Mouse (Mus musculus) ES-Bruce4 (cell line): ENCODE data around the gene Spin2d. TPM values are rescaled to one million over a fixed set of nuclear protein-coding genes. Genes with fewer than 3 reads are reported as not detected.
"Not testable (repeated sequence)": the region's sequence is repeated elsewhere in the genome, so short reads cannot be mapped to it uniquely, and the experiment has no call there.

Experiments used
- H3K27ac ChIP-seq: 2 replicates; pipeline ENCODE4 v1.5.1; 2012; ENCODE audit warnings: low read length, inconsistent platforms; ENCODE audit not compliant: insufficient read depth
- H3K27me3 ChIP-seq: 2 replicates; pipeline ENCODE4 v1.6.1; 2012; ENCODE audit warnings: mild to moderate bottlenecking, low read length, inconsistent platforms; ENCODE audit not compliant: control insufficient read depth, poor library complexity, insufficient read depth, severe bottlenecking
- H3K36me3 ChIP-seq: 2 replicates; pipeline ENCODE4 v1.6.1; 2012; ENCODE audit warnings: inconsistent platforms, mild to moderate bottlenecking, low read length, moderate library complexity; ENCODE audit not compliant: control insufficient read depth, poor library complexity, insufficient read depth, severe bottlenecking
- H3K4me1 ChIP-seq: one replicate; pipeline ENCODE4 v1.8.1; 2011; ENCODE audit warnings: low read length; ENCODE audit not compliant: control insufficient read depth, insufficient read depth
- H3K4me3 ChIP-seq: 2 replicates; pipeline ENCODE4 v1.5.1; 2011; ENCODE audit warnings: low read depth, mild to moderate bottlenecking, low read length
- H3K9ac ChIP-seq: 2 replicates; pipeline ENCODE4 v1.6.1; 2012; ENCODE audit warnings: low read depth, mild to moderate bottlenecking, inconsistent platforms; ENCODE audit not compliant: poor library complexity, severe bottlenecking
- H3K9me3 ChIP-seq: replicated peaks from 2 replicates; pipeline ENCODE4 v1.6.1; 2012; ENCODE audit warnings: mild to moderate bottlenecking, low read length, inconsistent platforms; ENCODE audit not compliant: control insufficient read depth, poor library complexity, insufficient read depth, severe bottlenecking
- EP300 ChIP-seq: IDR thresholded peaks from 2 replicates; pipeline ENCODE4 v1.6.1; 2011; ENCODE audit warnings: low read depth, low read length; ENCODE audit not compliant: insufficient read depth
- polyA plus RNA-seq: library from polyadenylated mRNA; stranded (reverse); fragments of >200 nt; gene quantifications from 2 replicates; pipeline ENCODE4 v1.2.4, GENCODE M21; 2011; ENCODE audit warnings: low read depth; ENCODE audit not compliant: missing spikeins, insufficient read depth, insufficient read length

Spin2d gene
- not detected in 2 replicates for polyA plus RNA-seq

GRCm38 (mm10) chrX:73176889-73177288 lies at the start of gene Spin2d:
Gene Spin2d, minus strand, starts transcription at chrX:73176989.
- not testable (repeated sequence) for H3K9me3 ChIP-seq

GRCm38 (mm10) chrX:73225365-73225764 lies 48.6 kb upstream of the Spin2d start:
- H3K27ac ChIP-seq: no peak overlapping the region
- no peak for TF ChIP-seq EP300

More at GRCm38 (mm10) chrX:73176889-73177288, at the start of gene Spin2d:
- not testable (repeated sequence) for H3K27ac ChIP-seq, H3K4me1 ChIP-seq, H3K4me3 ChIP-seq, H3K9ac ChIP-seq, H3K27me3 ChIP-seq, H3K36me3 ChIP-seq

DNA sequence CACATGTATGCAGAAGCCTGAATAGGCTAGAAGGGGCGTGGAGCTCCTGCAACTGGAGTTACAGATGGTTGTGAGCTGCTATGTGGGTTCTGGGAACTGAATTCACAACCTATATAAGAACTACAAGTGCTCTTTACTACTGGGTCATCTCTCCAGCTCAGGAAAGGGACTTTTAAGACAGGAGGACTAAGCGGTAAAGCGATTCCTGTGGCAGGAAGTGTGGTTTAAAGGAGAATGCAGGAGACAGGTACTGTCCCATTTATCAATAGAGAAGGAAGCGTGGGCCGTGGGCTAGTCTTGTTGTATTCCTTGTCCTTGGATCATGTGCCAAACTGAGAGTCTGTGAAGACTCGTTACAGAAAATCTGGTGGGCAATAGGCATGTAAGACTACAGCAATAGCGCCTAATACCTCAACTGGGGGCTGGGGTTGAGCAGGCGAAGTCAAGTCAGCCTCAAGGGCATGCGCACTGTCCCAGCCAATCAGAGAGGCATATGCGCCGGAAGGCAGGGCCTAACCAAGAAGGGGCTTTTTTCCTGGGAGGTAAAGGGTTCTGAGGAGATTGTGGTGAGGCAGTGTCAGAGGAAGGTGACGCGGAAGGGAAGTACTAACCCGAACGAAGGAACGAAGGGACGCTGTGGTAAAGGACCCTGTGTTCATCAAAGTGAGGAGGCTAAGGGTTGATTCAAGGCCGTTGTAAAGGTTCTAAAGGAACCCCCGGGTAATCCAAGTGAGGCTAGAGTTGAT lies 37.2 kb upstream of the Spin2d start, which contains the start of gene Xlr4b:
Gene Xlr4b, plus strand, starts transcription at position 515 of the 746 bp plus-strand sequence.
- H3K27me3 ChIP-seq: not testable (repeated sequence)

More at GRCm38 (mm10) chrX:73225365-73225764, 48.6 kb upstream of the Spin2d start:
- Histone ChIP-seq H3K9ac (no peak overlapping the region), H3K27me3 (no peaks in the 10 kb centered on the region), H3K4me3 (no peak overlapping the region), H3K4me1 (no peaks in the 10 kb centered on the region), H3K36me3 (no peaks in the 10 kb centered on the region), H3K9me3 (no peaks in the 10 kb centered on the region)

DNA sequence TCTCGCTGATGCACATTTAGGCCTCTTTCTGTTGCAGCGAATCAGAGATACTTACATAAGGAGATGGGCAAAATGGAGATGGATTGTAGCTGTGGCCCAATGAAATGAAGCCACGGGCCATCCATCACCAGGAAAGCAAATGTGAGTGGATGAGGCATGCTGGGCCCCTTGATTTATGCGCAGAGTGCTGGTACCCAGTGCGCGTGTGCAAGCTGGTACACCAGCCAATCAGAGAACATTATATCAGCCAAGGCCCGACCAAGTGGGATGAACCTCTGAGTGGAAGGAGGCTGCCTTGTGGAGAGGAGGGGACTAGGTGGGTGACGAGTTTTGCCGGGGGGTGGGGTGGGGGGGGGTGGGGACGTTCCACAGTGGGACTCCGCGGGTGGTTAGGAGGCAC lies 15.1 kb upstream of the Spin2d start, which contains the start of gene Xlr3b:
Gene Xlr3b, plus strand, starts transcription at position 274 of the 400 bp plus-strand sequence.
- not testable (repeated sequence) for H3K4me3 ChIP-seq, H3K36me3 ChIP-seq, H3K9me3 ChIP-seq, H3K4me1 ChIP-seq, H3K27me3 ChIP-seq, H3K9ac ChIP-seq, H3K27ac ChIP-seq

More for the DNA sequence above, 37.2 kb upstream of the Spin2d start, which contains the start of gene Xlr4b:
- not testable (repeated sequence) for H3K4me1 ChIP-seq, H3K27ac ChIP-seq, H3K9me3 ChIP-seq, H3K9ac ChIP-seq, H3K36me3 ChIP-seq, H3K4me3 ChIP-seq

DNA sequence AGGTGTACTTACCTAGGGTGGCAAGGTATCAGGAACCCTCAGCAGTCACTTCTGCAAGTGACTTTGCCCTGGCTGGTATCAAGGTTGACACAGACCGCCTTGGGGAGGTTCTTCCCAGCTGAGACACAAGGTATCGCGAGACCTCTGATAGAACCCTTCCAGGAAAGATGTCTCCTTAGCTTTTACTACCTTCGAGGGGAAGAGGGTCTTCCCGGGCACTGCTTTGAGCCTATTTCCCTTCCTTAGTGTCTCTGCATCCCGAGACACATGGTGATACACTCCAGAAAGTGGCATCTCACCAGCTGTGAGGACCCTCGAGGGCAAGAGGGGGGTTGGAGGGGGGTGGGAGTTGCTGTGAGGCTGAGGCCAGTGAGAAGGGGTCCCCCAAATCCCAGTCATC lies 27.4 kb downstream of the Spin2d start, which contains the start of gene DXBay18:
Gene DXBay18, minus strand, starts transcription at position 101 of the 400 bp plus-strand sequence.
- not testable (repeated sequence) for H3K4me1 ChIP-seq, H3K9ac ChIP-seq, H3K4me3 ChIP-seq, H3K36me3 ChIP-seq, H3K27me3 ChIP-seq, H3K27ac ChIP-seq, H3K9me3 ChIP-seq

DNA sequence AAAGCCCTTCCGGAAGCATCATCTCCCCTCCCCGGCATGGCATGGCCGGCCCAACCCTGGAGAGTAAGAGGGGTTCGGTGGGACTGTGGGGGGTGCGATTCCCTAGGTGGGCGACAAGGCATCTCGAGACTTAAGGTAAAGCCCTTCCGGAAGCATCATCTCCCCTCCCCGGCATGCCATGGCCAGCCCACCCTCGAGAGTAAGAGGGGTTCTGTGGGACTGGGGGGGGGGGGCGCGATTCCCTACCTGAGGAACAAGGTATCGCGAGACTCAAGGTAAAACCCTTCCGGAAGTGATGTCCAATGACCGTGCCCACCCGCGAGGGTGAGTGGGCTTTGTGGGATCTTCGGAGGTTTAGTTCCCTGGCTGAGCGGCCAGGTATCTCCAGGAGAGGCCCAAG lies 28.3 kb downstream of the Spin2d start, which contains the start of gene Xlr5b:
Gene Xlr5b, plus strand, starts transcription at position 301 of the 400 bp plus-strand sequence.
- not testable (repeated sequence) for H3K4me3 ChIP-seq, H3K4me1 ChIP-seq, H3K9me3 ChIP-seq, H3K36me3 ChIP-seq, H3K9ac ChIP-seq, H3K27me3 ChIP-seq, H3K27ac ChIP-seq

- H3K36me3 ChIP-seq, H3K9ac ChIP-seq, H3K9me3 ChIP-seq, H3K27ac ChIP-seq, H3K27me3 ChIP-seq, H3K4me1 ChIP-seq, H3K4me3 ChIP-seq: not testable (repeated sequence)
Measured at GRCm38 (mm10) chrX:73143218-73143618, 33.6 kb downstream of the Spin2d start.

Other genes starting within 250 kb of the Spin2d start
- 18.8 and 20.2 TPM in 2 replicates for gene Zfp185, start 189.7 kb downstream of the Spin2d start, polyA plus RNA-seq
- 1.4 and 2.3 TPM in 2 replicates for gene Pnma5, start 139.9 kb downstream of the Spin2d start, polyA plus RNA-seq
- 0.29 TPM in 1 of 2 replicates, not detected in the other for gene Pnma3, start 112.2 kb downstream of the Spin2d start, polyA plus RNA-seq
- gene Xlr4a, start 94.5 kb downstream of the Spin2d start, polyA plus RNA-seq: not detected in 2 replicates
- gene Xlr3a, start 79.9 kb downstream of the Spin2d start, polyA plus RNA-seq: 1.6 TPM in 1 of 2 replicates, not detected in the other
- not detected in 2 replicates for gene Gm14685, start 59.9 kb downstream of the Spin2d start, polyA plus RNA-seq
- not detected in 2 replicates for gene Xlr5b, start 28.2 kb downstream of the Spin2d start, polyA plus RNA-seq
- gene DXBay18, start 27.5 kb downstream of the Spin2d start, polyA plus RNA-seq: 1.5 and 2.0 TPM in 2 replicates
- gene Xlr3b, start 15.2 kb upstream of the Spin2d start, polyA plus RNA-seq: 0.21 TPM in 1 of 2 replicates, not detected in the other
- gene Xlr4b, start 37.3 kb upstream of the Spin2d start, polyA plus RNA-seq: 0.79 TPM in 1 of 2 replicates, not detected in the other
- 2.5 and 3.8 TPM in 2 replicates for gene F8a, start 51.3 kb upstream of the Spin2d start, polyA plus RNA-seq
- gene Xlr4c, start 66.1 kb upstream of the Spin2d start, polyA plus RNA-seq: 0.75 TPM in 1 of 2 replicates, not detected in the other
- gene Xlr3c, start 88.4 kb upstream of the Spin2d start, polyA plus RNA-seq: 0.69 TPM in 1 of 2 replicates, not detected in the other
- gene Xlr5a, start 116.0 kb upstream of the Spin2d start, polyA plus RNA-seq: not detected in 2 replicates
- gene Xlr5c, start 116.0 kb upstream of the Spin2d start, polyA plus RNA-seq: not detected in 2 replicates
- not detected in 2 replicates for gene Gm45015, start 159.9 kb upstream of the Spin2d start, polyA plus RNA-seq
- gene Zfp275, start 165.6 kb upstream of the Spin2d start, polyA plus RNA-seq: 19.1 and 20.2 TPM in 2 replicates
- gene Gm18336, start 221.7 kb upstream of the Spin2d start, polyA plus RNA-seq: 0.73 TPM in 1 of 2 replicates, not detected in the other
- gene Zfp92, start 234.1 kb upstream of the Spin2d start, polyA plus RNA-seq: 0.12 TPM in 1 of 2 replicates, not detected in the other